Mouse (Mus musculus): ENCODE measurements at regions not wholly inside any gene's neighbourhood (a gene's known extent, or its start where the extent isn't known, plus 50 kb on each side); places are given as distances from the start of the nearest gene placed in this dataset.
"Not testable (repeated sequence)": the region's sequence is repeated elsewhere in the genome, so short reads cannot be mapped to it uniquely, and the experiment has no call there.

- no peak for DNase-seq (ENCODE audit: low spot score in 2 of 2)
Measured at GRCm38 (mm10) chr7:111846417-111846816, 66.6 kb upstream of the Galnt18 start.

- DNase-seq (ENCODE audit: low spot score in 2 of 2), result no peak
Measured at GRCm38 (mm10) chr7:111843715-111844114, 63.9 kb upstream of the Galnt18 start.

DNA sequence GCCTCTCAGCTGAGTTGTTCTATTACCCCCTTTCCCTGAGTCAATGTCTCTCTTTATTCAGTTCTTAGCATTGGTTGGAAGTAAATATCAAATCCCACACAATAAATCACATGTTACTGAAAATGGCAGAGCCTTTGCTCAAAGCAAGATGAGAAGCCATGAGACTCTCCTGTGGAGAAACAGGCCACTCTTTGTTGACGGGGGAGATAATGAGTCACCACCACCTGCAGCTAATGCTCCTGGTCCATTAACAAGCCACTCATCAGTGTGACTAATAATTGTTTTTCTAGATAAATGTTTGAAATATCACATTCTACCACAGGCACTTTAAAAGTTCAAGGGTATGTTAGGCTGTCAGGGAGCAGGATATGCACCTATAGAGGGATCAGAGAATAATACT is 61.0 kb upstream of the Galnt18 start:
- DNase-seq (ENCODE audit: low spot score in 2 of 2), result no peak

- no peak for DNase-seq (ENCODE audit: low spot score in 2 of 2)
Measured at GRCm38 (mm10) chr7:111838162-111838561, 58.4 kb upstream of the Galnt18 start.

- DNase-seq (ENCODE audit: low spot score in 2 of 2), result not testable (repeated sequence)
Measured at GRCm38 (mm10) chr7:111834356-111834755, 54.6 kb upstream of the Galnt18 start.

- DNase-seq (ENCODE audit: low spot score in 2 of 2), result no peak
Measured at GRCm38 (mm10) chr7:111829931-111830330, 50.2 kb upstream of the Galnt18 start.
